Mouse (Mus musculus) retina, postnatal 1 day (tissue): ENCODE measurements around the gene Chd5.
A peak's percentile ranks its signal among the peaks of the same experiment; 100 is the strongest.

Experiments used
- DNase-seq: peaks from one replicate; pipeline ENCODE4 v3.0.0-alpha.2; 2012

Chd5 gene

GRCm38 (mm10) chr4:152338419-152339292 is at the start of gene Chd5:
Chd5 (plus strand) TSS chr4:152338651.
- DNase-seq, result peak; percentile 72

DNA sequence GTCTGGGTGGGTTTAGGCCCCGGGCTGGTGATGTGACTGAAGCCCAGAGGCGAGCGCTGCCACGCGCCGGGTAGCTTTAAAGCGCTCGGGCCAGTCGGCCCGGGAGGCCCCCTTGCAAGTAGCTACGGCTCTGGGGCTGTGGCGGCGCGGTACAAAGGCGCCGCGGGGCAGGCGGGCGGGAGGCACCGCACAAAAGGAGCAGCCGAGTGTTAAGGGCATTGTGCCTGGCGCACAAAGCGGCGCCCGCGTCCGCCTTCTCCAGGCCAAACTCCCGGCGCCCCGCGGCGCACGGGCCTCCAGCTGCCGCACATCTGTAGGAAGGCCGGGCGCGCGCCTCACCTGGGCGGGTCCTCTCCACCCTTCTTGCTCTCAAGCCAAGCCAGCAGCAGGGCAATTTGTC is 48.1 kb upstream of the Chd5 start:
- DNase-seq, result peak; percentile 82

- DNase-seq, result no peak
Measured at GRCm38 (mm10) chr4:152290991-152291390, 47.5 kb upstream of the Chd5 start.

- no peak for DNase-seq
Measured at GRCm38 (mm10) chr4:152291562-152291961, 46.9 kb upstream of the Chd5 start, which contains the start of gene Hes3. Hes3 (minus strand) TSS chr4:152291662.

DNA sequence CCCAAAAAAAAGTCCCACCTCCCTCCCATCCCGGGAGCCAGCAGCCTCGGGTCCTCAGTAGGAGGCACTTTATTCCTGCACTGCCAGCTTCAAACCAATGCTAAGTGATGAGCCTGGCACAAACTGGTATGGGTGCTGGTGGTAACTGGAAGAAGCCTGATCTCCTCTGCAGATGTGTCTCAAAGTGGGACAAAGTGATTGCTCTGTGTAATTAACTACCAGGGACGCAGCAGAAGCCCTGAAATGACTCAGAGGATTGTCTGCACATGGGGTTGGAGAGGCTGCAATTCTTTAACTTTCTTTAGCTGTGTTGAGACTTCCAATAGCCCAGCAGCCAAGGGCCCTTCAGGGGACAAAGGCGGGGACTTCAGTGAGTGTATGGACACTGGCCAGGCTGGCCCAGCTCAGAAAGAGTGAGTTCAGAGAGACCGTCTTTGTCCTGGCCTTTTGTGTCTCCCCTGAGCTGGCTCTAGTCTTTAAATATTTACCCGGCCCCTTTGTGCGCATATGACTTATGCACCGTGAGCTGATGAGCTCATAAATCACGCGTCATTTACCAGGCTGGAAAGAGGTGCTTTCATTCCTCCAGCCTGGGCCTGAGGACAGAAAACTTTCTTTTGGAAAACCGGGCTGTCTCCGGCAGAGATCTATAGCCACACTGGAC is 46.2 kb upstream of the Chd5 start:
- peak; percentile 36 for DNase-seq

- DNase-seq, result peak; percentile 41
Measured at GRCm38 (mm10) chr4:152294188-152294929, 44.1 kb upstream of the Chd5 start.

- no peak for DNase-seq
Measured at GRCm38 (mm10) chr4:152295916-152296315, 42.5 kb upstream of the Chd5 start.

- DNase-seq, result no peak
Measured at GRCm38 (mm10) chr4:152296371-152296770, 42.1 kb upstream of the Chd5 start.

- DNase-seq, result peak; percentile 99
Measured at GRCm38 (mm10) chr4:152296874-152297861, 41.3 kb upstream of the Chd5 start, which contains the start of gene Icmt. Icmt (plus strand) TSS chr4:152297227.

DNA sequence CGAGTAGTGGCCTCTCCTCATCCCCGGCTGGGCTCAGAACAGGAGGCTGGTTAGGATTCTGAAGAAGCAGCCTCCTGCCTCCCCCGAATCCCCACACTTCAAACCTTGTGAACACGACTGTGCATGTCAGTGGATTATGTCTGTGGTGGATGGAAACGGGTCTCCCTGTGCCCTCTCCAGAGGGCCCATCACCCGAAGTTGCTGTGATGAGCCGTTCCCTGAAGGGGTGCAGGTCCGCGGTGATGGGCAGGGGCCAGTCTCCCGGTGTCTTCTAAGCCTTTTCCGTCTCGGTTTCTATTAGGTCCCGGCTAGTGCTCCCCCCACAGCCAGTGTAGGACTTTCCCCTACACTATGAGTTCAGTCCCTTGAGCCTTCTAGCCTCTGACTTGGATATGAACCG is 39.6 kb upstream of the Chd5 start:
- DNase-seq, result no peak

- DNase-seq, result no peak
Measured at GRCm38 (mm10) chr4:152300375-152300774, 38.1 kb upstream of the Chd5 start.

GRCm38 (mm10) chr4:152302012-152302411 is 36.4 kb upstream of the Chd5 start:
- DNase-seq, result no peak

GRCm38 (mm10) chr4:152303172-152303571 is 35.3 kb upstream of the Chd5 start:
- no peak for DNase-seq

- no peak for DNase-seq
Measured at GRCm38 (mm10) chr4:152304685-152305084, 33.8 kb upstream of the Chd5 start.

GRCm38 (mm10) chr4:152305991-152306390 is 32.5 kb upstream of the Chd5 start:
- no peak for DNase-seq

DNA sequence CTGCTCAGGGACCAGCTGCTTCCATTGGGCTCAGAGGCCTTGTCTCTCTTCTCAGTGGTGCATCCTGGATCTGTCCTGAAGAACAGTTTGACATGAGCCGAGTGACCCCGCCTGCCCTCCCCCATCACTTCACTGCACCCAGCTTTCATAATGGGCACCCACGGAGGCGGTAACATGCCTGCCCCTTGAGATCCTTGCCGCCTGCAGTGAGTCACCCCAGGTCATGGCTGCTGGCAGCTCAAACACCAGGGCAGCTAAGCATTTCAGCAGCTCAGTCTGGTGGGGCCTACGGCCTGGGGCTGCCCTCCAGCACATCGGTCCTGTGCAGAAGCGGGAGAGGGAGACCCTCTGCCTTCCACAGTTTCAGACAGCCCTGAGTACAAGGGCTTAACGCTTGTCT is 30.9 kb upstream of the Chd5 start:
- DNase-seq, result no peak

DNA sequence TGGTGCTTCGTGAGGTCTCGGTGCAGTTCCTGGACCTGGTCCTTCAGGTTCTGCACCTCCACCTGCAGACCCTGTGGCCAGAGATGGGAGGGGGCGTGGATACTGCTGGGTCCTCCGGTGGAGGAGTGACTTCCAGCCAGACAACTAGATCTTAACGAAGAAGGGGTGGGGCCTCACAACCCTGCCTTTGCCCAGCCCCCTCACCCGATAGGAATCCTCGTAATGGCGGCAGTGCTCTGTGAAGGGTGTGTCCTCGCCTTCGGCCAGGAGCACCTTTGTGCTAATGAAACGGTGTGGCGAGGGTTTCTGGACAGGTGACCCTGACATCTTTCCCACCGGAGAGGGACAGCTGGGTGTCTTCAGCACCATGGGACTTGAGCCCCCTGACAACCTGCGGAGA is 26.3 kb upstream of the Chd5 start:
- DNase-seq, result no peak

- peak; percentile 66 for DNase-seq
Measured at GRCm38 (mm10) chr4:152313211-152313632, 25.2 kb upstream of the Chd5 start.

DNA sequence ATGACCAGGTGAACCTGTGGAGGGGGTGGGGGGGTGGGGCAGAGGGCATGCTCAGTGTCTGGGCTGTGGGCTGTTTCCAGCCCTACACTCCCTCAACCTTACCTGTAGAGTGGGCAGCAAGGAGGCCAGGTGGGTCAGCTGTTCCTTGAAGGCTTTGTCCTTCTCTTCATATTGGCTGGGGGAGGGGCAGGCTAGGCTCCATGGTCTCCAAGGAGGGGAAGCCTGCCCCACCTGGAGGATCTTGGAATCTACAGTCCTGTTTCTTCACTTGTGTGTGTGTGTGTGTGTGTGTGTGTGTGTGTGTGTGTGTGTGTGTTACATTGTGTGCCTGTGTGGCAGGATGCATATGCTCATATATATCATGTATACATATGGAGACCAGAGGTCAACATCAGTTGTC is 24.5 kb upstream of the Chd5 start:
- peak; percentile 69 for DNase-seq

DNA sequence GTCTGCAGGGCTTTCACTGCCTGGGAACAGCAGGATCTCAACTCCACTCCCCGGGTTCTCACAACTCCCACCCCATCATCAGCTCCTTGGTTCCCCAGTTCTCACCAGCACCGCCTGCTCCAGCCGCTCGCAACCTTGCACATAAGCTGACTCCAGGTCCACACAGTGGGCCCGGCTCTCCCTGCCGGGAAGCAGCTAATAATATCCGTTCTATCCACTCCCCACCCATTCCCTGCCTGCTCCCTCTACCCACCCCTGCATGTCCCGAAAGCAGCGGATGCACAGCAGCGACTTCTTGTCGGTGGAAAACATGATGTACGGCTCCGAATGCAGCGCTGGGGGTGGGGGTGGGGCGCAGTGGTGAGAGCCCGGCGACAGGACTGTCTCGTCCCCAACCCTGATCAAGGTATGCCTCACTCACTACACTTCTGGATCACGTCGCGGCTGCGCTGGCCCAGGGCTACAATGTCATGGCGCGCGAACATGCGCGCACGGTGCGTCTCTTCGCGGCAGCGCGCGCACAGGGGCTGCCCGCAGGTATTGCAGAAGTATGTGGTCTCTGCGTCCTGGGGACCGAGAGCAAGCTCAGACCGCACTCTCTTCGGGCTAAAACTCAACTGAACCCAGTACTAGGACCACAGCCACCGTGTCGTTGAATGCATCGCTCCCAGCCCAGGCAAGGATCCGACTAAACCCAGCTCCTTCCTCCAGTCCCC is 22.8 kb upstream of the Chd5 start:
- peak; percentile 42 for DNase-seq

GRCm38 (mm10) chr4:152317631-152318033 is 20.8 kb upstream of the Chd5 start:
- DNase-seq, result no peak
